Mouse (Mus musculus) megakaryocyte, embryonic 14.5 days (primary cell): ENCODE results near the gene Ccdc124.

Experiments
- FLI1 ChIP-seq: IDR thresholded peaks from 2 replicates; pipeline ENCODE4 v1.6.1; 2012; ENCODE audit warnings: low read length, inconsistent platforms, mixed read lengths
- GATA1 ChIP-seq: IDR thresholded peaks from 3 replicates; pipeline ENCODE4 v1.6.1; 2012; ENCODE audit warnings: mixed read lengths, low read length, inconsistent platforms, borderline replicate concordance

DNA sequence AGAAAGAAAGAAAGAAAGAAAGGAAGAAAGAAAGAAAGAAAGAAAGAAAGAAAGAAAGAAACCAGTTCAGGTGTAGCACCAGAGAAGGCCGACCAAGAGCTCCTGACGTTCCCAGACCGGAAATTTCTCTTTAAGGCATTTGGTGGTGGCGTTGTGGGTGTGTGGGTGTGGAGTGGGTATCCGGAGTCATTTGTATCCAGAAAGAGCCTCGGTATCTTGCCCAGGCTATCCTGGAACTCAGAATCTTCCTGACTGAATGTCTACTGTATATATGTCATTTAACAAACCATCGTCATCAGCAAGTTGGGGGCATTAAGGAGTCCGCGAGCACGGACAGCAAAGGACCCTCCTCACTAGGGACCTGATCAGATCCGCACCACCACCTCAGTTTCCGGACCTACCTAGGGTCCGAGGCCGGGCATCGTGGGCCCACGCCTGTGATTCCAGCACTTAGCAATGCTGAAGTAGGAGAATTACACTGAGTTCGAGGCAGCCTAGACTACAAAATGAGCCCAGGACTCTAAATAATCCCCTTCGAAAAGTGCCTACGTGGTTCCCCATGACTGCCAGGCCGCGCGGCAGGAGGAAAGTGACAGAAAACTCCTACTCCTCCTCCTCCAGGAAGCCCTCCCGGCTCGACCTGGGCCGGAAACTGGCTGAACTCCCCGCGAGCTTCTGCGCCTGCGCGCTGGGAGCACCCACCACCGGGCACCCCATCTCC lies 932 bp downstream of the Ccdc124 start:
- TF ChIP-seq GATA1 (no peak), FLI1 (no peak)
